Mouse (Mus musculus) lung, postnatal 0 days (tissue): ENCODE measurements around the gene Xpo5.

Experiments used
- CTCF ChIP-seq: IDR thresholded peaks from 2 replicates; pipeline ENCODE4 v1.5.1; 2016; ENCODE audit warnings: antibody characterized with exemption, mild to moderate bottlenecking
- EP300 ChIP-seq: IDR thresholded peaks from 2 replicates; pipeline ENCODE4 v1.6.1; 2016; ENCODE audit warnings: antibody characterized with exemption, mild to moderate bottlenecking, control low read depth

DNA sequence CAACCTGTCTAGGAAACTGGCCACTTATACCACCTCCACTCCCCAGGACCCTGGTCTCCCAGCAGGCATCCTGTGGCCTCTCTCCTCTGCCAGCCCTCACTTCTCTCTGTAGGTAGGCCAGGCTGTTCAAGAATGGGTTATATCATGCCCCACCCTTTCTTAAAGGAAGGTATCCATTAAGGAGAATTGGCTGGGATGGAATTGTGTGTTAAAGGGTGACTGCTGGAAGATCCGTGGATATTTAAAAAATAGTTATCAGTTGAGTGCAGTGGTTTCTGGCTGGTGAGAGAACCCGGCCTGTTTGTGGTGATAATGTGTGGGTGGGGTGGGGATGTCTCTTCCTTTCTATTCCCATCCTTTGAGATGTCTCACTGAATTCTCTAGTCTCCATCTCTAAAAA, 43.3 kb upstream of the Xpo5 start:
- no peak for TF ChIP-seq CTCF
- no peak for TF ChIP-seq EP300
